Mouse (Mus musculus) bone marrow macrophage, adult 2 months (primary cell): ENCODE measurements around the gene Fndc8.

Source experiments
- CTCF ChIP-seq: IDR thresholded peaks from 2 replicates; pipeline ENCODE4 v1.5.1; 2012; ENCODE audit warnings: low read depth, mild to moderate bottlenecking, low read length, moderate library complexity
- POLR2A ChIP-seq: IDR thresholded peaks from 2 replicates; pipeline ENCODE4 v1.6.1; 2012; ENCODE audit warnings: mild to moderate bottlenecking, low read depth, low read length, borderline replicate concordance

GRCm38 (mm10) chr11:82852115-82852514, 39.8 kb upstream of the Fndc8 start:
- TF ChIP-seq CTCF (no peak), POLR2A (no peak)
